Mouse (Mus musculus) spleen, postnatal 4 days (tissue): ENCODE data around the gene Vmn1r137.
"Not testable (repeated sequence)": the region's sequence is repeated elsewhere in the genome, so short reads cannot be mapped to it uniquely, and the experiment has no call there.

ENCODE experiments used
- DNase-seq, 2 experiments: peaks; one replicate each; pipeline ENCODE4 v3.0.0; 2022; ENCODE audit warnings: low spot score in 2 of 2

Vmn1r137 gene

GRCm38 (mm10) chr7:21994287-21994686 is at the start of gene Vmn1r137:
Vmn1r137 (plus strand) TSS chr7:21994587.
- DNase-seq: not testable (repeated sequence)

- DNase-seq: not testable (repeated sequence)
These were observed 34.4 kb downstream of the Vmn1r137 start, which contains the start of gene Vmn1r138 for GRCm38 (mm10) chr7:22028797-22029196. Vmn1r138 (minus strand) TSS chr7:22028897.
